10 mouse cellular contexts compared by ENCODE assay signal in the genomic region with DNA sequence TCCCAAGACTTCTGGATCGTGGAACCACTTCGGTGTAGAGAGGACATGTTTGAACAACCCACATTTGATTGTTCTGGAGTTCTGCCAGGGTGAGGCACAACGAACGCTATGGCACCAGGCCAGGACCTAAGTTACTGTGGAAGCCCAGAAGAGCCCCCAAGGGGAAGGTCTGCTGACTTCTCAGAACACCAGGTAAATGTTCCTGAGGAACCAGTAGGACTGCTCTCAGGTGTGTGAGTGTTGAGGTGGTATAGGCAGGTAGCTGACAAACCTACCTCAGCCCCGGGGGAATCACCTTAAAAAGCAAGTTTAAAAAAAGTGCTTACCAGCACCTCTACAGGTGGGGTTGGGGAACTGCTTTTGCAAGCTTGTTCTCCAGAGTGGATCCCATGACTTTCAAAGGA. TPM values are rescaled to one million over a fixed set of nuclear protein-coding genes. Genes with fewer than 3 reads are reported as not detected.
DNase-seq lines count a peak whose midpoint lies in the region; ATAC-seq and TF ChIP-seq lines count a peak whose summit lies in the region.
"Had no signal": no experiment of that assay in that cellular context is flagged by ENCODE, and none has a peak within 500 bp of the region (broad histone marks: within the 10 kb centered on the region; RNA-seq: fewer than 3 reads in every experiment).

No protein-coding gene starts in this region.

- DNase-seq in heart, postnatal 0 days (ENCODE audit: low spot score) = no peak
- DNase-seq in heart, adult 8-10 months (ENCODE audit: low spot score) = no peak
- DNase-seq in MEL (ENCODE audit: low read depth, low spot score) = peak; percentile 67
- DNase-seq in kidney, postnatal 10 days = peak; percentile 65
- DNase-seq in layer of hippocampus, postnatal 10 days (ENCODE audit: low spot score in 2 of 2) = no peak
- DNase-seq in frontal cortex, postnatal 14 days (ENCODE audit: low spot score in 2 of 2) = no peak
- no peak for DNase-seq in gastrocnemius, postnatal 4 days (ENCODE audit: low spot score in 2 of 2)
- DNase-seq: gastrocnemius, postnatal 36 days; midbrain, embryonic 14.5 days had no signal

- ATAC-seq in heart, postnatal 0 days (ENCODE audit: insufficient read depth, low read depth) = no peak
- ATAC-seq in megakaryocyte progenitor cell, adult 5-6 weeks (replicated peaks; ENCODE audit: poor library complexity) = peak; percentile 76

- TF ChIP-seq RAD21 in MEL (IDR thresholded peaks at IDR 0.05; ENCODE audit: low read depth, low read length) = no peak

- H3K36me3 ChIP-seq in heart, postnatal 0 days (replicated peaks; ENCODE audit: control insufficient read depth, insufficient read depth, low read length) = no peaks in the 10 kb centered on the region
- H3K36me3 ChIP-seq in MEL (ENCODE audit: control insufficient read depth in 1 of 2, insufficient read depth in 2 of 2, low read length in 2 of 2) = peaks cover 0 to 11% of the 10 kb centered on the region in 2 experiments; a peak in 2 of 4 replicates

- TF ChIP-seq EP300 in heart, postnatal 0 days (IDR thresholded peaks at IDR 0.05; ENCODE audit: low read depth) = no peak
- 0 out of 4 replicates have a peak, but pooled peaks of 1 of the 2 experiments have one; percentile 9 for TF ChIP-seq EP300 in MEL (IDR thresholded peaks at IDR 0.05; ENCODE audit: low read depth in 1 of 2, low read length in 2 of 2)

- no peak for TF ChIP-seq POLR2A in MEL (IDR thresholded peaks at IDR 0.05; ENCODE audit: control insufficient read depth in 1 of 2, insufficient read depth in 1 of 2, low read depth in 1 of 2, low read length in 2 of 2, poor library complexity in 1 of 2)

- H3K9ac ChIP-seq in heart, postnatal 0 days (replicated peaks; ENCODE audit: low read depth, low read length) = no peak overlapping the region
- no peak overlapping the region for H3K9ac ChIP-seq in MEL (ENCODE audit: control insufficient read depth, low read depth, low read length, poor library complexity, severe bottlenecking)

- no peak overlapping the region for H3K4me3 ChIP-seq in heart, postnatal 0 days (ENCODE audit: low read depth, low read length)
- no peak overlapping the region for H3K4me3 ChIP-seq in MEL (ENCODE audit: control insufficient read depth in 1 of 2, insufficient read depth in 1 of 2, low read depth in 2 of 2, low read length in 2 of 2)

- H3K4me2 ChIP-seq in heart, postnatal 0 days (ENCODE audit: low read depth, low read length) = no peak overlapping the region

- WGBS in heart, postnatal 0 days = 32% methylated on average over 5 of the region's 5 CpGs

- no peak overlapping the region for H3K27ac ChIP-seq in heart, postnatal 0 days (ENCODE audit: low read depth)
- H3K27ac ChIP-seq in MEL (ENCODE audit: control insufficient read depth, low read depth, low read length) = no peak overlapping the region

- peak; percentile 9 for TF ChIP-seq CTCF in heart, postnatal 0 days (IDR thresholded peaks at IDR 0.05; ENCODE audit: low read depth)
- no peak for TF ChIP-seq CTCF in MEL (IDR thresholded peaks at IDR 0.05 in 2 of 3, conservative IDR thresholded peaks at IDR 0.05 in 1 of 3; ENCODE audit: control insufficient read depth in 1 of 3, insufficient read depth in 1 of 3, low read depth in 2 of 3, low read length in 3 of 3, poor library complexity in 1 of 3, severe bottlenecking in 1 of 3)

- no peaks in the 10 kb centered on the region for H3K9me3 ChIP-seq in heart, postnatal 0 days (replicated peaks; ENCODE audit: control insufficient read depth, low read length)
- no peaks in the 10 kb centered on the region for H3K9me3 ChIP-seq in MEL (replicated peaks; ENCODE audit: insufficient read depth, low read length)

- H3K4me1 ChIP-seq in heart, postnatal 0 days (ENCODE audit: control insufficient read depth, insufficient read depth) = no peaks in the 10 kb centered on the region
- peaks cover 4 to 14% of the 10 kb centered on the region in 2 experiments; a peak in 3 of 4 replicates for H3K4me1 ChIP-seq in MEL (ENCODE audit: control insufficient read depth in 1 of 2, insufficient read depth in 2 of 2, low read length in 2 of 2)

- H3K27me3 ChIP-seq in heart, postnatal 0 days (ENCODE audit: control insufficient read depth, insufficient read depth, low read length) = no peaks in the 10 kb centered on the region
- H3K27me3 ChIP-seq in MEL (ENCODE audit: control insufficient read depth in 1 of 2, insufficient read depth in 2 of 2, low read length in 2 of 2) = no peaks in the 10 kb centered on the region

- H3K79me2 ChIP-seq in MEL (ENCODE audit: control insufficient read depth, insufficient read depth, low read length, poor library complexity) = no peaks in the 10 kb centered on the region

TF ChIP-seq in MEL, 35 proteins besides CTCF, POLR2A, EP300 and RAD21:
- no peak for TF ChIP-seq MAZ (IDR thresholded peaks at IDR 0.05; ENCODE audit: low read depth, low read length)
- TF ChIP-seq MAFK (IDR thresholded peaks at IDR 0.05; ENCODE audit: borderline replicate concordance, low read depth, low read length) = no peak
- TF ChIP-seq POLR2AphosphoS2 (IDR thresholded peaks at IDR 0.05; ENCODE audit: low read length) = no peak
- TF ChIP-seq MEF2A (IDR thresholded peaks at IDR 0.05; ENCODE audit: extremely low read depth, insufficient replicate concordance, low read depth, low read length, poor library complexity, severe bottlenecking) = no peak
- no peak for TF ChIP-seq CHD2 (IDR thresholded peaks at IDR 0.05; ENCODE audit: low read length)
- TF ChIP-seq GABPA (IDR thresholded peaks at IDR 0.05; ENCODE audit: low read depth, low read length) = no peak
- TF ChIP-seq ZNF384 (IDR thresholded peaks at IDR 0.05; ENCODE audit: low read depth, low read length) = no peak
- TF ChIP-seq CHD1 (IDR thresholded peaks at IDR 0.05; ENCODE audit: low read depth, low read length) = no peak
- TF ChIP-seq E2F4 (IDR thresholded peaks at IDR 0.05; ENCODE audit: borderline replicate concordance, low read depth, low read length) = no peak
- no peak for TF ChIP-seq UBTF (IDR thresholded peaks at IDR 0.05; ENCODE audit: borderline replicate concordance, insufficient read depth, low read depth, low read length)
- TF ChIP-seq MYC (IDR thresholded peaks at IDR 0.05; ENCODE audit: low read depth, low read length) = no peak
- TF ChIP-seq BHLHE40 (IDR thresholded peaks at IDR 0.05; ENCODE audit: borderline replicate concordance, low read depth, low read length) = no peak
- TF ChIP-seq TCF12 (IDR thresholded peaks at IDR 0.05; ENCODE audit: low read depth, low read length) = no peak
- TF ChIP-seq ZMIZ1 (IDR thresholded peaks at IDR 0.05; ENCODE audit: low read depth, low read length) = no peak
- no peak for TF ChIP-seq MYB (IDR thresholded peaks at IDR 0.05; ENCODE audit: low read depth, low read length)
- no peak for TF ChIP-seq GATA1 (IDR thresholded peaks at IDR 0.05; ENCODE audit: low read depth, low read length)
- no peak for TF ChIP-seq MAX (IDR thresholded peaks at IDR 0.05; ENCODE audit: low read length)
- no peak for TF ChIP-seq RCOR1 (IDR thresholded peaks at IDR 0.05; ENCODE audit: low read depth, low read length)
- no peak for TF ChIP-seq KAT2A (conservative IDR thresholded peaks at IDR 0.05; ENCODE audit: low read depth, low read length)
- no peak for TF ChIP-seq USF1 (IDR thresholded peaks at IDR 0.05; ENCODE audit: low read depth, low read length)
TF ChIP-seq in MEL: peak in this region for 0.

RNA-seq across cellular contexts. Expression of gene Dbi, which starts 15.3 kb away (rescaled TPM):
- total RNA-seq in heart, postnatal 0 days (2014; rRNA removed; ENCODE audit: low replicate concordance) = 261 and 316 TPM in 2 replicates
- 1,218 and 1,378 TPM in 2 replicates for polyA plus RNA-seq in heart, postnatal 0 days (2015; fragmentation: Nextera tagmentation; extraction: Ambion mirVana)
- total RNA-seq in heart, adult 8-10 months (2022) = 100 to 1,000 TPM; 239 to 289 (median 263) TPM
- 164 and 220 TPM in 2 replicates for total RNA-seq in MEL (2012; rRNA removed)
- 100 to 1,000 TPM in 1 of 2 experiments, not detected in 1; 149 TPM for polyA plus RNA-seq in MEL (2012; ENCODE audit: insufficient read depth in 1 of 2, insufficient read length in 2 of 2, low read depth in 1 of 2, low replicate concordance in 2 of 2, missing spikeins in 1 of 2)
- total RNA-seq in megakaryocyte progenitor cell, adult 5-6 weeks (2015) = 344 and 366 TPM in 2 replicates
- 314 and 346 TPM in 2 replicates for total RNA-seq in megakaryocyte progenitor cell, adult 5-6 weeks (2017)
- total RNA-seq in layer of hippocampus, postnatal 10 days (2021) = 100 to 1,000 TPM; 611 to 668 TPM
- 100 to 1,000 TPM; 389 to 439 TPM for total RNA-seq in gastrocnemius, postnatal 4 days (2021)

RNA-seq across cellular contexts. Expression of gene 3110009E18Rik, which starts 15.4 kb away (rescaled TPM):
- 11.5 TPM in 1 of 2 replicates, not detected in the other for total RNA-seq in heart, postnatal 0 days (2014; rRNA removed; ENCODE audit: low replicate concordance)
- polyA plus RNA-seq in heart, postnatal 0 days (2015; fragmentation: Nextera tagmentation; extraction: Ambion mirVana) = 11.3 and 11.4 TPM in 2 replicates
- total RNA-seq in heart, adult 8-10 months (2022) = 1 to 10 TPM; 2.7 to 7.8 (median 5.1) TPM
- total RNA-seq in MEL (2012; rRNA removed) = 13.8 and 15.1 TPM in 2 replicates
- polyA plus RNA-seq in MEL (2012; ENCODE audit: insufficient read depth in 1 of 2, insufficient read length in 2 of 2, low read depth in 1 of 2, low replicate concordance in 2 of 2, missing spikeins in 1 of 2) = 10 to 100 TPM in 1 of 2 experiments, not detected in 1; 16.5 TPM
- total RNA-seq in megakaryocyte progenitor cell, adult 5-6 weeks (2015) = 12.3 and 13.0 TPM in 2 replicates
- 2.4 and 11.5 TPM in 2 replicates for total RNA-seq in megakaryocyte progenitor cell, adult 5-6 weeks (2017)
- total RNA-seq in layer of hippocampus, postnatal 10 days (2021) = 1 to 10 TPM; 7.1 to 8.7 TPM
- total RNA-seq in gastrocnemius, postnatal 4 days (2021) = 1 to 10 TPM; 5.5 to 9.0 TPM

RNA-seq across cellular contexts. Expression of gene Tmem37, which starts 31.7 kb away (rescaled TPM):
- total RNA-seq in heart, postnatal 0 days (2014; rRNA removed; ENCODE audit: low replicate concordance) = 0.23 and 7.8 TPM in 2 replicates
- 6.8 and 6.9 TPM in 2 replicates for polyA plus RNA-seq in heart, postnatal 0 days (2015; fragmentation: Nextera tagmentation; extraction: Ambion mirVana)
- 1 to 10 TPM; 6.3 to 8.5 (median 7.1) TPM for total RNA-seq in heart, adult 8-10 months (2022)
- total RNA-seq in MEL (2012; rRNA removed) = 2.6 TPM in 2 replicates
- polyA plus RNA-seq in MEL (2012; ENCODE audit: insufficient read depth in 1 of 2, insufficient read length in 2 of 2, low read depth in 1 of 2, low replicate concordance in 2 of 2, missing spikeins in 1 of 2) = 1 to 10 TPM in 1 of 2 experiments, not detected in 1; 9.1 TPM
- total RNA-seq in megakaryocyte progenitor cell, adult 5-6 weeks (2015) = 0.12 TPM in 1 of 2 replicates, not detected in the other
- total RNA-seq in megakaryocyte progenitor cell, adult 5-6 weeks (2017) = 0.46 TPM in 1 of 2 replicates, not detected in the other
- total RNA-seq in layer of hippocampus, postnatal 10 days (2021) = 1 to 10 TPM; 1.0 to 2.0 TPM
- total RNA-seq in gastrocnemius, postnatal 4 days (2021) = 10 to 100 TPM; 11.7 to 16.9 TPM

Comparison
In these comparisons a context has a peak if more than half of its experiments do, and no peak if none do; other contexts are left out.
1. DNase-seq: peak in MEL (single experiment) and kidney, postnatal 10 days (single experiment); none in heart, postnatal 0 days (single experiment), heart, adult 8-10 months (single experiment), layer of hippocampus, postnatal 10 days (0 of 2), frontal cortex, postnatal 14 days (0 of 2) and gastrocnemius, postnatal 4 days (0 of 2).